Mouse (Mus musculus): ENCODE data around the gene Lefty2. TPM values are rescaled to one million over a fixed set of nuclear protein-coding genes. Genes with fewer than 3 reads are reported as not detected.
"Not testable (repeated sequence)": the region's sequence is repeated elsewhere in the genome, so short reads cannot be mapped to it uniquely, and the experiment has no call there.

Gene Lefty2
- polyA plus RNA-seq, 1 experiment = 1.9 TPM

GRCm38 (mm10) chr1:180937631-180938030 lies 44.7 kb downstream of the Lefty2 start:
- not testable (repeated sequence) for DNase-seq
- WGBS = 97% methylated on average over 13 of the region's 13 CpGs
- H3K4me1 ChIP-seq (replicated peaks; ENCODE audit: control insufficient read depth, insufficient read depth, low read length) = peaks cover 22% of the 10 kb centered on the region

GRCm38 (mm10) chr1:180938781-180939180 lies 45.9 kb downstream of the Lefty2 start:
- 97% methylated on average over 2 of the region's 2 CpGs for WGBS
- H3K4me3 ChIP-seq (ENCODE audit: control insufficient read depth, insufficient read depth, low read length); DNase-seq; H3K27me3 ChIP-seq (ENCODE audit: control insufficient read depth, insufficient read depth, low read length); H3K36me3 ChIP-seq (ENCODE audit: control insufficient read depth, insufficient read depth, low read length); H3K27ac ChIP-seq (ENCODE audit: control insufficient read depth, insufficient read depth, low read length): not testable (repeated sequence)
- peaks cover 33% of the 10 kb centered on the region for H3K4me1 ChIP-seq (replicated peaks; ENCODE audit: control insufficient read depth, insufficient read depth, low read length)

More at GRCm38 (mm10) chr1:180937631-180938030, 44.7 kb downstream of the Lefty2 start:
- not testable (repeated sequence) for H3K27ac ChIP-seq (ENCODE audit: control insufficient read depth, insufficient read depth, low read length); H3K4me3 ChIP-seq (ENCODE audit: control insufficient read depth, insufficient read depth, low read length); H3K36me3 ChIP-seq (ENCODE audit: control insufficient read depth, insufficient read depth, low read length); H3K27me3 ChIP-seq (ENCODE audit: control insufficient read depth, insufficient read depth, low read length)
- 0 out of 2 replicates have a peak, but pooled peaks have one; percentile 25 for TF ChIP-seq CTCF (IDR thresholded peaks at IDR 0.05; ENCODE audit: borderline replicate concordance, control insufficient read depth, extremely low read depth, insufficient read depth, low read length, poor library complexity)

GRCm38 (mm10) chr1:180940776-180941460 lies 48.0 kb downstream of the Lefty2 start:
- H3K4me1 ChIP-seq (replicated peaks; ENCODE audit: control insufficient read depth, insufficient read depth, low read length) = peaks cover 54% of the 10 kb centered on the region
- no peaks in the 10 kb centered on the region for H3K27me3 ChIP-seq (ENCODE audit: control insufficient read depth, insufficient read depth, low read length)
- no peak for DNase-seq
- 38% methylated on average over 7 of the region's 7 CpGs for WGBS
- no peak overlapping the region for H3K4me3 ChIP-seq (ENCODE audit: control insufficient read depth, insufficient read depth, low read length)
- no peak overlapping the region for H3K27ac ChIP-seq (ENCODE audit: control insufficient read depth, insufficient read depth, low read length)
- no peaks in the 10 kb centered on the region for H3K36me3 ChIP-seq (ENCODE audit: control insufficient read depth, insufficient read depth, low read length)
- TF ChIP-seq POLR2A (IDR thresholded peaks at IDR 0.05; ENCODE audit: control insufficient read depth, extremely low read depth, insufficient read depth, low read length, poor library complexity) (no peak), CTCF (IDR thresholded peaks at IDR 0.05; ENCODE audit: borderline replicate concordance, control insufficient read depth, extremely low read depth, insufficient read depth, low read length, poor library complexity) (no peak)

- no peak for DNase-seq
- 24% methylated on average over 18 of the region's 18 CpGs for WGBS
- H3K27me3 ChIP-seq (ENCODE audit: control insufficient read depth, insufficient read depth, low read length) = no peaks in the 10 kb centered on the region
- H3K36me3 ChIP-seq (ENCODE audit: control insufficient read depth, insufficient read depth, low read length) = no peaks in the 10 kb centered on the region
- H3K4me1 ChIP-seq (replicated peaks; ENCODE audit: control insufficient read depth, insufficient read depth, low read length) = peaks cover 55% of the 10 kb centered on the region
- H3K4me3 ChIP-seq (ENCODE audit: control insufficient read depth, insufficient read depth, low read length) = peak overlapping the region; percentile 56
- TF ChIP-seq POLR2A (IDR thresholded peaks at IDR 0.05; ENCODE audit: control insufficient read depth, extremely low read depth, insufficient read depth, low read length, poor library complexity) = no peak
- TF ChIP-seq CTCF (IDR thresholded peaks at IDR 0.05; ENCODE audit: borderline replicate concordance, control insufficient read depth, extremely low read depth, insufficient read depth, low read length, poor library complexity) = no peak
- no peak overlapping the region for H3K27ac ChIP-seq (ENCODE audit: control insufficient read depth, insufficient read depth, low read length)
Observed at GRCm38 (mm10) chr1:180941726-180942125, 48.8 kb downstream of the Lefty2 start.

- no peaks in the 10 kb centered on the region for H3K36me3 ChIP-seq (ENCODE audit: control insufficient read depth, insufficient read depth, low read length)
- H3K4me1 ChIP-seq (replicated peaks; ENCODE audit: control insufficient read depth, insufficient read depth, low read length) = peaks cover 51% of the 10 kb centered on the region
- peak within 1 kb of the TSS; percentile 56 for H3K4me3 ChIP-seq (ENCODE audit: control insufficient read depth, insufficient read depth, low read length)
- H3K27me3 ChIP-seq (ENCODE audit: control insufficient read depth, insufficient read depth, low read length) = no peaks in the 10 kb centered on the region
- TF ChIP-seq CTCF (IDR thresholded peaks at IDR 0.05; ENCODE audit: borderline replicate concordance, control insufficient read depth, extremely low read depth, insufficient read depth, low read length, poor library complexity) = no peak
- peak; percentile 35; the same call in 1 of the 2 replicates for TF ChIP-seq POLR2A (IDR thresholded peaks at IDR 0.05; ENCODE audit: control insufficient read depth, extremely low read depth, insufficient read depth, low read length, poor library complexity)
- H3K27ac ChIP-seq (ENCODE audit: control insufficient read depth, insufficient read depth, low read length) = peak within 1 kb of the TSS; percentile 15; the same call in 1 of the 2 replicates
- peak; percentile 70 for DNase-seq
- WGBS = under 1% methylated on average over 73 of the region's 73 CpGs
Observed at GRCm38 (mm10) chr1:180942166-180943031, 49.5 kb downstream of the Lefty2 start, which contains the start of gene Tmem63a. Gene Tmem63a, plus strand, starts transcription at chr1:180942344.

GRCm38 (mm10) chr1:180943032-180943644 lies 50.2 kb downstream of the Lefty2 start:
- peaks cover 51% of the 10 kb centered on the region for H3K4me1 ChIP-seq (replicated peaks; ENCODE audit: control insufficient read depth, insufficient read depth, low read length)
- no peaks in the 10 kb centered on the region for H3K27me3 ChIP-seq (ENCODE audit: control insufficient read depth, insufficient read depth, low read length)
- TF ChIP-seq POLR2A (IDR thresholded peaks at IDR 0.05; ENCODE audit: control insufficient read depth, extremely low read depth, insufficient read depth, low read length, poor library complexity) (no peak), CTCF (IDR thresholded peaks at IDR 0.05; ENCODE audit: borderline replicate concordance, control insufficient read depth, extremely low read depth, insufficient read depth, low read length, poor library complexity) (no peak)
- DNase-seq = no peak
- H3K4me3 ChIP-seq (ENCODE audit: control insufficient read depth, insufficient read depth, low read length) = peak overlapping the region; percentile 56
- 70% methylated on average over 11 of the region's 11 CpGs for WGBS
- H3K36me3 ChIP-seq (ENCODE audit: control insufficient read depth, insufficient read depth, low read length) = no peaks in the 10 kb centered on the region
- peak overlapping the region; percentile 20; the same call in 1 of the 2 replicates for H3K27ac ChIP-seq (ENCODE audit: control insufficient read depth, insufficient read depth, low read length)

Measured in thymus, adult 2 months (tissue).